Mouse (Mus musculus) brain, embryonic 14.5 days (tissue): ENCODE results near the gene Mid1.
"Not testable (repeated sequence)": the region's sequence is repeated elsewhere in the genome, so short reads cannot be mapped to it uniquely, and the experiment has no call there.

Experiments
- CTCF ChIP-seq: fragments of 200-500 bp; IDR thresholded peaks from 2 replicates; pipeline ENCODE4 v1.5.1; 2012; ENCODE audit warnings: inconsistent platforms, mild to moderate bottlenecking, moderate library complexity, borderline replicate concordance; ENCODE audit not compliant: insufficient read depth, insufficient read length; ENCODE audit errors: extremely low read depth
- POLR2A ChIP-seq: fragments of 200-500 bp; IDR thresholded peaks from 2 replicates; pipeline ENCODE4 v1.6.1; 2012; ENCODE audit warnings: mild to moderate bottlenecking, inconsistent platforms, borderline replicate concordance; ENCODE audit not compliant: poor library complexity, insufficient read depth, insufficient read length, severe bottlenecking; ENCODE audit errors: extremely low read depth

GRCm38 (mm10) chrX:170009016-170009750, 324.2 kb downstream of the Mid1 start, which contains the start of gene Gm21887:
- TF ChIP-seq CTCF, result not testable (repeated sequence)
- TF ChIP-seq POLR2A, result peak; percentile 92
